Mouse (Mus musculus): ENCODE measurements around the gene Mucl3. TPM values are rescaled to one million over a fixed set of nuclear protein-coding genes. Genes with fewer than 3 reads are reported as not detected.

Gene Mucl3
- polyA plus RNA-seq (2021; fragmentation: Nextera tagmentation) = not detected in 2 replicates
- long read RNA-seq, experiment 1 = 0 reads
- long read RNA-seq, experiment 2 = 0 reads

DNA sequence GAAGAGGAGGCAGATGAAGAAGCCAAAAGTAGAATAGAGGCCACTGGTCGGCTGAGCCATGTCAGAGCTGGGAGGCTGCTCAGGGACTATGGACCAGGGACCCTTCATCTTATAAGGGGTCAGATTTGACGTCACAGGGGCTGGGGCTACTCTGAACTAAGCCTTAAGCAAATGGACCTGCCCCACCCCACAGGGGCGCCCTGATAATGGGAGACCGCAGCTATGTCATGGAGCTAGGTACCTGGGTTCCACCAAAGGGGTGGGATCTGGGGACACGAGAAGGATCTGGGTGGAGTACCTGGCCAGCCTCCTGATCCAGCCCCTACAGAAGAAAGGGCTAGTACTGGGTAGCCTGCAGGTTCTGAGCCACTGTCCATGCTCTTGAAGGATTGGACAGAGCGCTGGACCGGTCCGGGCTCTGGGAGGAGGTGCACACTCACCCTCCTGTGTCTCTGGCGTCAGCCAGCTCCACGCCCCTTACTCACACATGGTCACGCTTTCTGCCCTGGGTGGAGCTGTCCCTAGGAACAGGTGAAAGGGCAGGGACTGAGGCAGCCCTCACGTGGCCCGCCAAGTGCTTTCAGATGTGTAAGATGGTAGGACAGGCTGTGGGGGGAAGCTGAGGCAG, at the start of gene Mucl3:
Mucl3 (minus strand) TSS at position 87 of the 628 bp plus-strand sequence.

DNA sequence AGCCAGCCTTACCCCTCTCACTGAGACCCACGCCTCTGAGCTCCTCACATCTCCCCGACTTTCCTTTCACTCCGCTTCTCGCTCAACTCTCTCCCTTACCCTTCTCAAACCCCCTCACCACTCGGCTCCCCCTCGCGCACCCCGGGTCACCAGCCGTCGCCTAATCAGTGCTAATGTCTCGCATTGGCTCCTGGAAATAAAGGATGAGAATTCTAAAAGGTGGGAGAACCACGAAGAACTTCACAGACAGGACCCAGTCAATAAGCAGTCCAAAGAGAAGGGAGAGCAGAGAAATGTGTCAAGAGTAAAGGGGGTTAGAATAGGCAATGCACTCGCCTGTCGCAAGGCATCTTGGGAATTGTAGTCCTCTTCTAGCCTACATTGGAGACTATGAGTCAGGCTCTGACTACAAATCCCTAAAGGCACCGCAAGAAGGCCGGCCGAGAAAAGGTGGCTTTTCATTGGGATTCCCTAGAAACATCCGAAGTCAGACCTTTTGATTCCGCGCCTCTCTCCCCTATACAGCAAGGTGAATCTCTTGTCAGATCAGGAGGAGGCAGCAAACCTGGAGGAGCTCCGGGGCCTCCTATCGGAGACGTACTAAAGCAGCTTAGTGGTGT, 30.0 kb upstream of the Mucl3 start, which contains the start of gene Gtf2h4:
Gtf2h4 (minus strand) TSS at position 324 of the 620 bp plus-strand sequence.

GRCm38 (mm10) chr17:35667334-35668065, 24.0 kb upstream of the Mucl3 start, which contains the start of gene Vars2:
Gene Vars2, minus strand, starts transcription at chr17:35667592.

DNA sequence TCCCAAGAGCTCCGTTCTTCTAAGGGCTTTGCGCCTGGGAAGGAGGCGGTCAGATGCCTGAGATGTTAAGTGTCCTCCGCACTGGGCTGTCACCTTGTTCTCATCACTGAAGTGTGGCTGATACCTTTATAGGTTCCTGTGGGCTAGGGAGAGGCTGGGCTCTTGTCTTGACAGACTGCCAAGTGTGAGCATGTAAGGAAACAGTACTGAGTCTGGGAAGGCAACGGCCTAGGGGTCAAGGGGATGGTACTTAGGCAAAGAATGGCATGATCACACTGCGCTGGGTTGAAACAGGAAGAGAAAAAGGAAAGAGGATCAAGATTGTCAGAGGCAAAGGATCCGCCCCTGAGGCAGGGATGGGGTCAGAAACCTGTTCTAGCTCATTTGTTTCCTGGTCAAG, 17.0 kb downstream of the Mucl3 start, which contains the start of gene Gm9573:
Gm9573 (minus strand) TSS at position 101 of the 400 bp plus-strand sequence.

DNA sequence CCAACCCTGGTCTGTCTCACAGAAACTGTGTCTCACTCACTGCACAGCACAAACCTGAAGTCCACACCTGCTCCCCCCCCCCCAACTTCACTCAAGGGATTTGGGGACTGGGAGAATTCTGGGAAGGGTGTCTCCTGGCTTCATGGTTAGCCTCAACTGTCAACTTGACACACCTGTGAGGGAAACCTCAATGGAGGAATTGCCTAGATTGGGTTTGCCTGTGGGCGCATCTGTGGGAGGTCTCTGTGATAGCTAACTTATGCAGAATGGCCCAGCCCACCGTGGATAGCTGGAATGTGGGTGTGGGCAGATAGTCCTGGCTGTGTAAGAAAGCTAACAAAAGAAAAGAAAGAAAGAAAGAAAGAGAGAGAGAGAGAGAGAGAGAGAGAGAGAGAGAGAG, 42.2 kb downstream of the Mucl3 start, which contains the start of gene Sfta2:
Sfta2 (plus strand) TSS at position 301 of the 400 bp plus-strand sequence.

Other genes with a start within 250 kb of the Mucl3 start
- gene H2-Q6, start 218.8 kb downstream of the Mucl3 start, polyA plus RNA-seq (2021; fragmentation: Nextera tagmentation) = 1.5 and 1.7 TPM in 2 replicates
- gene H2-Q7, start 204.5 kb downstream of the Mucl3 start, polyA plus RNA-seq (2021; fragmentation: Nextera tagmentation) = 2.5 and 3.5 TPM in 2 replicates
- gene H2-Q10, start 173.6 kb downstream of the Mucl3 start, polyA plus RNA-seq (2021; fragmentation: Nextera tagmentation) = 0.18 and 0.22 TPM in 2 replicates
- not detected in 2 replicates for gene Pou5f1, start 137.7 kb downstream of the Mucl3 start, polyA plus RNA-seq (2021; fragmentation: Nextera tagmentation)
- 12.5 and 13.0 TPM in 2 replicates for gene Tcf19, start 126.9 kb downstream of the Mucl3 start, polyA plus RNA-seq (2021; fragmentation: Nextera tagmentation)
- gene Cchcr1, start 126.6 kb downstream of the Mucl3 start, polyA plus RNA-seq (2021; fragmentation: Nextera tagmentation) = 1.8 and 2.2 TPM in 2 replicates
- not detected in 2 replicates for gene Psors1c2, start 110.5 kb downstream of the Mucl3 start, polyA plus RNA-seq (2021; fragmentation: Nextera tagmentation)
- 1.3 and 1.6 TPM in 2 replicates for gene Cdsn, start 91.6 kb downstream of the Mucl3 start, polyA plus RNA-seq (2021; fragmentation: Nextera tagmentation)
- gene 2300002M23Rik, start 76.2 kb downstream of the Mucl3 start, polyA plus RNA-seq (2021; fragmentation: Nextera tagmentation) = not detected in 2 replicates
- not detected in 2 replicates for gene Sfta2, start 42.1 kb downstream of the Mucl3 start, polyA plus RNA-seq (2021; fragmentation: Nextera tagmentation)
- not detected in 2 replicates for gene Gm9573, start 17.1 kb downstream of the Mucl3 start, polyA plus RNA-seq (2021; fragmentation: Nextera tagmentation)
- 4.2 and 4.4 TPM in 2 replicates for gene Vars2, start 23.9 kb upstream of the Mucl3 start, polyA plus RNA-seq (2021; fragmentation: Nextera tagmentation)
- 25.0 and 27.8 TPM in 2 replicates for gene Gtf2h4, start 30.0 kb upstream of the Mucl3 start, polyA plus RNA-seq (2021; fragmentation: Nextera tagmentation)
- gene Ddr1, start 60.9 kb upstream of the Mucl3 start, polyA plus RNA-seq (2021; fragmentation: Nextera tagmentation) = 10.2 and 39.0 TPM in 2 replicates
- gene Ier3, start 178.0 kb upstream of the Mucl3 start, polyA plus RNA-seq (2021; fragmentation: Nextera tagmentation) = 11.2 and 18.9 TPM in 2 replicates
- gene Flot1, start 179.5 kb upstream of the Mucl3 start, polyA plus RNA-seq (2021; fragmentation: Nextera tagmentation) = 142 and 144 TPM in 2 replicates
- 596 and 663 TPM in 2 replicates for gene Tubb5, start 194.6 kb upstream of the Mucl3 start, polyA plus RNA-seq (2021; fragmentation: Nextera tagmentation)
- 2.9 and 4.1 TPM in 2 replicates for gene Mdc1, start 197.8 kb upstream of the Mucl3 start, polyA plus RNA-seq (2021; fragmentation: Nextera tagmentation)
- 4.0 and 4.1 TPM in 2 replicates for gene Nrm, start 217.6 kb upstream of the Mucl3 start, polyA plus RNA-seq (2021; fragmentation: Nextera tagmentation)
- 0.97 and 6.2 TPM in 2 replicates for gene Ppp1r18, start 221.9 kb upstream of the Mucl3 start, polyA plus RNA-seq (2021; fragmentation: Nextera tagmentation)
- gene Dhx16, start 236.1 kb upstream of the Mucl3 start, polyA plus RNA-seq (2021; fragmentation: Nextera tagmentation) = 9.6 and 13.1 TPM in 2 replicates